Mouse (Mus musculus) cerebellum, postnatal 10 days (tissue): ENCODE data around the gene Gm20894.
"Not testable (repeated sequence)": the region's sequence is repeated elsewhere in the genome, so short reads cannot be mapped to it uniquely, and the experiment has no call there.

Source experiments
- DNase-seq, 2 experiments: peaks; one replicate each; pipeline ENCODE4 v3.0.0; 2021; ENCODE audit warnings: mixed read lengths in 2 of 2

Gene Gm20894

GRCm38 (mm10) chrY:28271412-28271811 is at the start of gene Gm20894:
Gene Gm20894 (minus strand): TSS chrY:28271512.
- not testable (repeated sequence) for DNase-seq
